Mouse (Mus musculus) heart, postnatal 0 days (tissue): ENCODE results near the gene Ubiad1.

Experiments used
- CTCF ChIP-seq: IDR thresholded peaks from 2 replicates; pipeline ENCODE4 v1.5.1; 2016; ENCODE audit warnings: antibody characterized with exemption, control low read depth, low read depth
- EP300 ChIP-seq: IDR thresholded peaks from 2 replicates; pipeline ENCODE4 v1.6.1; 2016; ENCODE audit warnings: antibody characterized with exemption, low read depth

DNA sequence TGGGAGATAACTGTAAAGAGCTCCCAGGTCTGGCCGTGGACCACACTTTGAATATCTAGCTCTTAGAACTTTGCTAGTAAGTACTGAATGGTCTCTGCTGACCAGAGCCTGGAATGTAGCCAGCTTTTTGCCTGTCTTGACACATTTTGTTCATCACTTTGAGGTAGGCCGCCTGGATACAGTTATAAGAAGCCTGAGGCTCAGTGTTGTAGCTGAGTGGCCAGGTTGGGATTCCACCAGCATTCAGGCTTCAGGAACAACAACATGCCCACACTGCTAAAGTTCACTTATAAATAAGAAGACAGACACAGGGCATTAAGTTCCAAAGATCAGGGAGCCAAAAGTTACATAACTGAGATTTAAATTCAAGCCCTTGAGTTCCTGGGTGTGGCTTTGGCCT lies 43.3 kb upstream of the Ubiad1 start:
- TF ChIP-seq CTCF (no peak), EP300 (no peak)
